Mouse (Mus musculus) heart, embryonic 12.5 days (tissue): Measurements from ENCODE around the gene Swi5. TPM values are rescaled to one million over a fixed set of nuclear protein-coding genes. Genes with fewer than 3 reads are reported as not detected.
"Not testable (repeated sequence)": the region's sequence is repeated elsewhere in the genome, so short reads cannot be mapped to it uniquely, and the experiment has no call there.

Experiments used
- ATAC-seq: fragments of 200-750 bp; cut with Nextera tagmentation; 2 replicates; pipeline ENCODE4 v1.8.0; 2017; ENCODE audit warnings: moderate TSS enrichment, moderate library complexity; ENCODE audit not compliant: insufficient number of reproducible peaks, low FRiP score
- H3K27ac ChIP-seq: fragments of 300-500 bp; sonication (generic); 2 replicates; pipeline ENCODE4 v1.5.1; 2016; ENCODE audit warnings: mild to moderate bottlenecking, moderate library complexity; ENCODE audit not compliant: poor library complexity, severe bottlenecking
- H3K27me3 ChIP-seq: fragments of 300-500 bp; sonication (generic); replicated peaks from 2 replicates; pipeline ENCODE4 v1.6.1; 2016; ENCODE audit warnings: mild to moderate bottlenecking, moderate library complexity
- H3K36me3 ChIP-seq: fragments of 300-500 bp; sonication (generic); 2 replicates; pipeline ENCODE4 v1.6.1; 2016; ENCODE audit warnings: mild to moderate bottlenecking, moderate library complexity
- H3K4me1 ChIP-seq: fragments of 300-500 bp; sonication (generic); replicated peaks from 2 replicates; pipeline ENCODE4 v1.6.1; 2016; ENCODE audit warnings: mild to moderate bottlenecking
- H3K4me2 ChIP-seq: fragments of 300-500 bp; sonication (generic); 2 replicates; pipeline ENCODE4 v1.6.1; 2016; ENCODE audit warnings: mild to moderate bottlenecking, moderate library complexity
- H3K4me3 ChIP-seq: fragments of 300-500 bp; sonication (generic); 2 replicates; pipeline ENCODE4 v1.5.1; 2016; ENCODE audit warnings: mild to moderate bottlenecking
- H3K9ac ChIP-seq: fragments of 300-500 bp; sonication (generic); 2 replicates; pipeline ENCODE4 v1.6.1; 2016; ENCODE audit warnings: mild to moderate bottlenecking, moderate library complexity
- H3K9me3 ChIP-seq: fragments of 300-500 bp; sonication (generic); replicated peaks from 2 replicates; pipeline ENCODE4 v1.6.1; 2016; ENCODE audit warnings: mild to moderate bottlenecking, moderate library complexity
- WGBS: fragments of 180-500 bp; shearing (Covaris S2); methylation state at CpG from one replicate; pipeline ENCODE4 v1.1.7; 2016; 5-methylcytosine and 5-hydroxymethylcytosine counted together
- polyA plus RNA-seq: library from polyadenylated mRNA; unstranded; fragments of >200 nt; fragmentation: Nextera tagmentation; extraction: Ambion mirVana; gene quantifications from 2 replicates; pipeline ENCODE4 v1.2.1, GENCODE M21; 2016

Swi5 gene
- polyA plus RNA-seq, 1 experiment from 2014 or later, result 317 TPM

DNA sequence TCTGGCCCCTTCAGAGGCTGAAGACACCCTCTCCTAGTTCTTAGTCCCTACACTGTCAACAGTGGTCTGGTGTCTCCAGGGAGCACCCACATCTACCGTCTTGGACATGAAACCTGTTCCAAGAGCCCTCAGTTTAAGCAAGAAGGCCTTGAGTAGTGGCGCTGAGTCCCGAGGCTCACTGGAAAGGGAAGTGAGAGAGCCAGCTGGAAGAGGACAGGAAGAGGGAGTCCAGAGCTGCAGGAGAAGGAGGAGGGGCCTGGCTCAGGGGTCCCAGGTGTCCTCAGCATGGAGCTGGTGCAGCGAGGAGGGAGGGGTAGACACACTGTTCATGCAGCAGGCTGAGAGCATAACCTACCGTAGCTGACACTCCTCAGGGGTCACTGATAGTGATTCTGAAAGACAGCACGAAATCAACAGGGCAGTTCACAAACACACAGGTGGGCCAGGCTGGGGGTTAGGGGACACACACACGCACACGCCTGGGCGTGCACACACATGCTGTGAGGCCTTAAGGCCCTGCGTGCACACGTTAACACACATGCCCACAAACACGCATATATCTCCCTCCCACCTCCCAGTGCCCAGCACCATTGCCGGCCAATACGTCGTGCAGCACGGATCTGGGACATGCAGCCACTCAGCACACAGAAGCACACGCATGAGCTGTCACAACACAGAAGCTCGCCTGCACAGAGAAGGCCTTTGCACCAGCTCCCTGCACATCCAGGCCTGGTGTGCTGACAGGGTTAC is 22.4 kb upstream of the Swi5 start:
- H3K27ac ChIP-seq, result no peak overlapping the region
- ATAC-seq, result no peak
- peak overlapping the region; percentile 99; the same call in 1 of the 2 replicates for H3K4me2 ChIP-seq
- H3K9ac ChIP-seq, result 0 out of 2 replicates have a peak overlapping the region, but pooled peaks have one; percentile 9
- WGBS, result 84% methylated on average over 18 of the region's 18 CpGs
- peaks cover 49% of the 10 kb centered on the region for H3K36me3 ChIP-seq
- H3K27me3 ChIP-seq, result peaks cover 13% of the 10 kb centered on the region
- no peaks in the 10 kb centered on the region for H3K9me3 ChIP-seq
- H3K4me3 ChIP-seq, result no peak overlapping the region
- peaks cover 30% of the 10 kb centered on the region for H3K4me1 ChIP-seq

DNA sequence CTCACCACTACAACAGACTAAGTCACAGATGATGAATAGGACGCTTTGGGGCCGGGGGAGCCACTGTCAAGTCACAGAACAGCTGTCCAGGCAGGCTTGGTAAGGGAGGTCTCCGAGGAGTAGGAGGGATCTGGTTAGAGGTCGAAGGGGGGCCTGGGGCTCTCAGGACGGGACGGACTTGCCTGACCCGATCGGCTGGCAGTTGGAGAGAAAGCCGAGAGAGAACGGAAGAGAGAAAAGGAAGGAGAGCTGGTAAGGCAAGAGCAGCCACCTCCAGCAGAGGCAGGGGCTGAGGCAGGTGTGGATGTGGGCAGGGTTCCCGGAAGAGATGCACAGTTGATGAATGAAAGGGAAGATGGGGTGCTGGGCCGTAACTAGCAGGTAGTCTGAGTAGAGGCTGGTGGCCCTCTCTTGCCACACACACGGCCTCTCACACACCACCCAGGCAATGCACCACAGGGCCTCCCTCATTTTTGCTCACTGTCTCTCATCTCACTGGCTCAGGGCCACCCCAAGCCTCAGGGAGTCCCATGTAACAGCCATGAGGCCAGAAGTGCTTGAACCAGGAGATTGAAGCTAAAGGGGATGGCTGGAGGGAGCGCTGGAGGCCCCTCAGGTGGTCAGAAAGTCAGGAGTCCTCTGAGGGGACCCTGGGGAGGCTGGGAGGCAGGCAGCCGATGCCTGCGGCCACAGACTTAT is 21.1 kb upstream of the Swi5 start:
- H3K4me3 ChIP-seq, result no peak overlapping the region
- H3K27me3 ChIP-seq, result peaks cover 9% of the 10 kb centered on the region; the same call in 1 of the 2 replicates
- WGBS, result 83% methylated on average over 16 of the region's 16 CpGs
- no peak overlapping the region for H3K9ac ChIP-seq
- peaks cover 24% of the 10 kb centered on the region for H3K4me1 ChIP-seq
- H3K9me3 ChIP-seq, result no peaks in the 10 kb centered on the region
- ATAC-seq, result no peak
- H3K36me3 ChIP-seq, result peaks cover 61% of the 10 kb centered on the region
- no peak overlapping the region for H3K27ac ChIP-seq
- no peak overlapping the region for H3K4me2 ChIP-seq

DNA sequence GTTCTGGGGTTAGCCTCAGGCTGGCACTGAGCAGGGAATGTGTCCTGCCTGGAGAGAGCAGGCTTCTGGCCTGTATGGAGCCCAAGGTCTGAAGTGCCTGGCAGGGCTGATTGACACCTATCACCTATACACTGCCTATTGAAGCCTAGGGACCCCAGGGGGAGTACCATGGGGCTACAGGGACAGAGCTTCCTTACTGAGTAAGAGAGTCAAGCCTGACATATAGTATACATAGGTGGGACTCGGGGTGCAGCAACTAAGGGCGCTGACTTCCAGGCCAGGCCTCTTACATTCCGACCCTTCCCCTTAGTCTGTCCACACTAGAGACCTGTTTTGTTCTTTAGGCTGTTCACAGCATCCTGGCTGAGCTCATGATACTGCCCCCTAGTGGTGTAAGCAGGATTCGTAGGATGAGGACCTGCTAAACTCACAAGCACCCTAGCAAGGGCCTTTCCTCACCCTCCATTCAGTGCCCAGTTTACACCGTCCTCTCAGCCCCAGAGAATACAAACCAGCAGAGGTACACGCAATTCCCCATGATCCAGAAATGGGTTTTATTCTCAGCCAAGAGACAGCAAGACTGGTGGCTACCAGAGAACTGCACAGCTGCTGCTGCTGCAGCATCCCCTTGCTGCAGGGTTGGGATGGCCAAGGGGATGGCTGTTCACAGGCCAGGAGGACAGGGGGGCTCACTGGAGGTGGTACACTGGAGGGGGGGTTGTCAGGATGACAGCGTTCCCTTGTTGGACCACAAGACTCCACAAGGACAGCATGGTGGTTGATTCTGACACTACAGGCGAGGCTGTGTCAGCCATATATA is 20.3 kb upstream of the Swi5 start:
- H3K4me1 ChIP-seq, result peaks cover 24% of the 10 kb centered on the region
- H3K4me3 ChIP-seq, result no peak overlapping the region
- no peak overlapping the region for H3K4me2 ChIP-seq
- H3K36me3 ChIP-seq, result peaks cover 70% of the 10 kb centered on the region
- no peak overlapping the region for H3K27ac ChIP-seq
- ATAC-seq, result no peak
- no peak overlapping the region for H3K9ac ChIP-seq
- 50% methylated on average over 8 of the region's 8 CpGs for WGBS
- H3K9me3 ChIP-seq, result no peaks in the 10 kb centered on the region
- H3K27me3 ChIP-seq, result peaks cover 9% of the 10 kb centered on the region; the same call in 1 of the 2 replicates

DNA sequence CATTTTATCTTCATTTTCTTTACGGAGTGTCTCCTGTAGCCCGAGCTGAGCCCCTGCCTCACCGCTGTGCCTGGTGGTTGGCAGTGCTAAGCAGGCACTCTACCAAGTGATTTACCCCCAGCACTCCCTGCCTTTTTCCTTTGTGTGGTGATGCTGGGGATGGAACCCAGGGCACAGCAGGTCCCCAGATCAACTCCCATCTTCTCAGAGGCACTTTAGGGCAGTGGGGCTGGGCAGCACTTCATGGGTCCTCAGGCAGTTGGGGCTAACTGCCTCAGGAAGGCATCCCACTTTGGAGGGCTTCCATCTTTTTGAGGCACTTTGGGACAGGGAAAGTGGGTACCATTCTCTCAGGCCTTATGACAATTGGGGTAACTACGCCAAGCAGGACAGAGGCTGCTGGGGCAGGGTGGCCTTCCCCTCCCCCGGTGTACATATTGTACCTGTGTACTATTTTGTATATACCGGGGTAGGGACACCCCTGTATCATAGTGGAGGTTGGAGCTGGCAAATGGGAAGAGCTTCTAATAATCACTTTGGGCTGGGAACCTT is 19.4 kb upstream of the Swi5 start:
- Histone ChIP-seq H3K4me2 (no peak overlapping the region), H3K9ac (no peak overlapping the region), H3K36me3 (peaks cover 78% of the 10 kb centered on the region), H3K4me1 (peaks cover 18% of the 10 kb centered on the region), H3K4me3 (no peak overlapping the region), H3K9me3 (no peaks in the 10 kb centered on the region), H3K27ac (no peak overlapping the region), H3K27me3 (peaks cover 9% of the 10 kb centered on the region; the same call in 1 of the 2 replicates)
- ATAC-seq, result no peak
- WGBS, result 64% methylated on average over 6 of the region's 6 CpGs

DNA sequence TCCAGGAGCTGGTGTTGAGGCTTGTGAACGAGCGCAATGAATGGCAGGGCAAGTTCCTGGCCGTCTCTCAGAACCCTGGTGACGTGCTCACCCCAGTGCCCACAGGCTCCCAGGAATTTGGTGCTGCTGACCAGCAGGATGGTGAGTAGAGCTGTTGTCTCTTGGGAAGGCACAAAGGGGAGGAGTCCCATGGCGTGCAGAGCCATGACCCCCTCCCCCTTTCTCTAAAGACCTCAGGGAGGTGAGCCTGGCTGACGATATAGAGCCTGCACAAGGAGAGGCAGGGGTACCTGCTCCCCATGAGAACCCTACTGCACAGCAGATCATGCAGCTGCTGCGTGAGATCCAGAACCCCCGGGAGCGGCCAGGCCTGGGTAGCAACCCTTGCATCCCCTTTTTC is 18.3 kb upstream of the Swi5 start:
- Histone ChIP-seq H3K4me3 (no peak overlapping the region), H3K9ac (no peak overlapping the region), H3K4me2 (no peak overlapping the region), H3K27ac (no peak overlapping the region), H3K9me3 (no peaks in the 10 kb centered on the region), H3K4me1 (peaks cover 7% of the 10 kb centered on the region), H3K36me3 (peaks cover 89% of the 10 kb centered on the region), H3K27me3 (peaks cover 9% of the 10 kb centered on the region; the same call in 1 of the 2 replicates)
- WGBS, result 93% methylated on average over 9 of the region's 9 CpGs
- ATAC-seq, result no peak

DNA sequence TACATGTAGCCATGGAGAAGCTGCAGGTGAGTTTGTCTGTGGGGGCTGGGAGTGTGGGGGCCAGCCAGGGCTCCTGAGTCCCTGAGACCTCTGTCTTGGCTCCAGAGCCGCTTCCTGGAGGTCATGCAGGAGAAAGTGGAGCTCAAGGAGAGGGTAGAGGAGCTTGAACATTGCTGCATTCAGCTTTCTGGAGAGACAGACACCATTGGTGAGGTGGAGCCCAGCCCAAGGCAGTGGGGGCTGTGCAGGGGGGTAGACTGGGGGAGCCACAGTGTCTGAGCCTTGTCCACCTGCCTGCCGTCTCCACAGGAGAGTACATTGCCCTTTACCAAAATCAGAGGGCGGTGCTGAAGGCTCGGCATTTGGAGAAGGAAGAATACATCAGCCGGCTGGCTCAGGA is 17.8 kb upstream of the Swi5 start:
- Histone ChIP-seq H3K9me3 (no peaks in the 10 kb centered on the region), H3K4me2 (no peak overlapping the region), H3K4me1 (0 out of 2 replicates have a peak, but pooled peaks cover 3% of the 10 kb centered on the region), H3K4me3 (no peak overlapping the region), H3K27me3 (peaks cover 4% of the 10 kb centered on the region; the same call in 1 of the 2 replicates), H3K27ac (no peak overlapping the region), H3K36me3 (peaks cover 94% of the 10 kb centered on the region), H3K9ac (no peak overlapping the region)
- no peak for ATAC-seq
- WGBS, result 90% methylated on average over 5 of the region's 5 CpGs

DNA sequence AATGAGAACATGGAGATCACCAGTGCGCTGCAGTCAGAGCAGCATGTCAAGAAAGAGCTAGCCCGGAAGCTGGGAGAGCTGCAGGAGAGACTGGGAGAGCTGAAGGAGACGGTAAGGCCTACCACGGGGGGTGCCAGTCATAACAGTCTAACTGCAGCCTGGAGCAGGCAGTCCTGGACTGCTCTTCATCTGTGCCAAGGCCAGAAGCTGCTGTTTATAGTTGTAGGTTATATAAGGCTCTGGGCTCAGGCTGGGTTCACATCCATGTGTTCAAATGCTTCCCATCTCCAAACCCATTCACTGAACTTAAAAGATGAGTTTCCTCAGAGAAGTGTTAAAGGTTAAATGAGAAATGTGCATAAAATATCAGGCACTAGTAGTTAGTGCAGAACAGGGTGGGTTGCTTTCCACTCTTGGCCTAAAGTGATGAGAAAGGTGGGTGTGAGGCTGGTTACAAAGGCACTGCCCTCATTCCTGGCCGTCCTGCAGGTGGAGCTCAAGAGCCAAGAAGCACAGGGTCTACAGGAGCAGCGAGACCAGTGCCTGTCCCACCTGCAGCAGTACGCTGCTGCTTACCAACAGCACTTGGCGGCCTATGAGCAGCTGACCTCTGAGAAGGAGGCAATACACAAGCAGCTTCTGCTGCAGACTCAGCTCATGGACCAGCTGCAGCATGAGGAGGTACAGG is 16.4 kb upstream of the Swi5 start:
- Histone ChIP-seq H3K36me3 (peaks cover 94% of the 10 kb centered on the region), H3K9me3 (no peaks in the 10 kb centered on the region), H3K27ac (no peak overlapping the region), H3K27me3 (no peaks in the 10 kb centered on the region), H3K4me3 (no peak overlapping the region), H3K4me1 (no peaks in the 10 kb centered on the region), H3K9ac (no peak overlapping the region), H3K4me2 (no peak overlapping the region)
- no peak for ATAC-seq
- 65% methylated on average over 8 of the region's 8 CpGs for WGBS

DNA sequence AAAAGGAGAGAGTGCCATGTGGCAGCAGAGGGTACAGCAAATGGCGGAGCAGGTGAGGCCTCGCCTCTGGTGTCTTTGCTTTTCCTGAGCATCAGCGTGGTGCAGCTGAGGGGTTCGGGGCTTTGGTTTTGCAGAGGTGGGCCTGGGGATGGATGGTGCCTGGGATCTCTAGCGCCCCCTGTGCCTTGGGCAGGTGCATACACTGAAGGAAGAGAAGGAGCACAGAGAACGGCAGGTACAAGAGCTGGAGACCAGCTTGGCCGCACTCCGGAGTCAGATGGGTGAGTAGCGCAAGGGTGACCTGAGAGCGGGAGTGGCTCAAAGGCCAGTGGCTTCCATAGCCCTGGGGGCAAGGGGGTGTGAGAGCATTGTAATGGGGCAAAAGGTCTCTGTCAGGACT is 15.1 kb upstream of the Swi5 start:
- H3K4me2 ChIP-seq, result no peak overlapping the region
- H3K27me3 ChIP-seq, result no peaks in the 10 kb centered on the region
- H3K27ac ChIP-seq, result no peak overlapping the region
- peaks cover 96% of the 10 kb centered on the region for H3K36me3 ChIP-seq
- WGBS, result 90% methylated on average over 10 of the region's 10 CpGs
- no peaks in the 10 kb centered on the region for H3K9me3 ChIP-seq
- ATAC-seq, result no peak
- H3K4me3 ChIP-seq, result no peak overlapping the region
- H3K4me1 ChIP-seq, result no peaks in the 10 kb centered on the region
- H3K9ac ChIP-seq, result no peak overlapping the region

DNA sequence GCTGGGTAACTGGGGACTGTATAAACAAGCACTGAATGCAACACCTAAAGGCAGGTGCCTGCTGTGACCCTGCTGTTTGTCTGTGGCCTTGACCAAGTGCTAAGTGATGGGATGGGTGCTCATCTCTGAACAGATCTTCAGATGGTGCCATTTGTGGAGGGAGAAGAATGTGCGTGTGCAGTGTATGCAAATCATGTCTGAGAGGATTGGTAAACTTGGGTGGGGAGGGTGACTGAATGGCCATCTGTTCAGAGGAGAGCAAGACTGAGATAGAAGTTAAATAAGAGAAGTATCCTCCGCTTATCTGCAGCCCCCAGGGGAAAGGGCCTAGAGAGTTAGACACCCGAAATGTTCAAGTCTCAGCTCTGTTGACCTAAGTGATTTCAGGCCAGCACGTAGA is 11.6 kb upstream of the Swi5 start:
- H3K4me2 ChIP-seq, result no peak overlapping the region
- peaks cover 2% of the 10 kb centered on the region for H3K4me1 ChIP-seq
- H3K9ac ChIP-seq, result no peak overlapping the region
- H3K27ac ChIP-seq, result no peak overlapping the region
- no peak overlapping the region for H3K4me3 ChIP-seq
- no peaks in the 10 kb centered on the region for H3K27me3 ChIP-seq
- no peak for ATAC-seq
- H3K36me3 ChIP-seq, result peaks cover 91% of the 10 kb centered on the region
- 85% methylated on average over 4 of the region's 4 CpGs for WGBS
- no peaks in the 10 kb centered on the region for H3K9me3 ChIP-seq

DNA sequence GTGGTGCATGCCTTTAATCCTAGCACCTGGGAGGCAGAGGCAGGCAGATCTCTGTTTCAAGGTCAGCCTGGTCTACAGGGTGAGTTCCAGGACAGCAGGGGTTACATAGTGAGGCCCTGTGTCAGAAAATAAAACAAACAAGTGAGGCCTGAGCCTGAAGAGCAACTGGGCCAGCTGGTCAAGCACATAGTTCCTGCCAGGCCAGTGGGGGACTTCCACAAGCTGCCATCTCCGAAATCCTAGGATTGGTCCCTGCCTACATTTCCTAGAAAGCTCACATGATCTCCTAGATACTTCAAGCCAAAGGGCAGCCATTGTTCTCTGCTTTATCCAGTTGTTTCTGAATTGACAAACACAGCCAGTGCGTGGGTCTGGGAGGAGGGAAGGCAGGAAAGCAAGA is 8.0 kb upstream of the Swi5 start:
- peaks cover 76% of the 10 kb centered on the region for H3K36me3 ChIP-seq
- not testable (repeated sequence) for ATAC-seq, H3K27me3 ChIP-seq

More for the DNA sequence above, 8.0 kb upstream of the Swi5 start:
- H3K27ac ChIP-seq, H3K4me3 ChIP-seq, H3K9me3 ChIP-seq, H3K9ac ChIP-seq, H3K4me2 ChIP-seq: not testable (repeated sequence)
- H3K4me1 ChIP-seq, result peaks cover 10% of the 10 kb centered on the region
- WGBS, result 94% methylated on average over 2 of the region's 2 CpGs
